Mouse (Mus musculus) forebrain, embryonic 11.5 days (tissue): Measurements from ENCODE around the gene Zbtb7b. TPM values are rescaled to one million over a fixed set of nuclear protein-coding genes. Genes with fewer than 3 reads are reported as not detected.
A peak's percentile ranks its signal among the peaks of the same experiment; 100 is the strongest.

Experiments
- ATAC-seq: fragments of 200-750 bp; cut with Nextera tagmentation; replicated peaks from 2 replicates; pipeline ENCODE4 v1.8.0; 2017; ENCODE audit warnings: moderate TSS enrichment; ENCODE audit not compliant: low FRiP score
- DNase-seq: peaks from one replicate; pipeline ENCODE4 v3.0.0-alpha.2; 2017; ENCODE audit warnings: low spot score
- H3K27ac ChIP-seq: fragments of 300-500 bp; sonication (generic); 2 replicates; pipeline ENCODE4 v1.5.1; 2014; ENCODE audit warnings: low read depth, low read length
- H3K27me3 ChIP-seq: fragments of 300-500 bp; sonication (generic); 2 replicates; pipeline ENCODE4 v1.6.1; 2014; ENCODE audit warnings: mild to moderate bottlenecking, low read length, mixed read lengths; ENCODE audit not compliant: control insufficient read depth, insufficient read depth
- H3K36me3 ChIP-seq: fragments of 300-500 bp; sonication (generic); 2 replicates; pipeline ENCODE4 v1.6.1; 2014; ENCODE audit warnings: mild to moderate bottlenecking, low read length, moderate library complexity, mixed read lengths; ENCODE audit not compliant: control insufficient read depth, insufficient read depth
- H3K4me1 ChIP-seq: fragments of 300-500 bp; sonication (generic); replicated peaks from 2 replicates; pipeline ENCODE4 v1.6.1; 2014; ENCODE audit warnings: low read length, mixed read lengths; ENCODE audit not compliant: control insufficient read depth, insufficient read depth
- H3K4me2 ChIP-seq: fragments of 300-500 bp; sonication (generic); 2 replicates; pipeline ENCODE4 v1.6.1; 2014; ENCODE audit warnings: low read depth, mild to moderate bottlenecking, low read length, moderate library complexity, mixed read lengths; ENCODE audit not compliant: severe bottlenecking
- H3K4me3 ChIP-seq: fragments of 300-500 bp; sonication (generic); 2 replicates; pipeline ENCODE4 v1.5.1; 2014; ENCODE audit warnings: low read depth, low read length
- H3K9ac ChIP-seq: fragments of 300-500 bp; sonication (generic); 2 replicates; pipeline ENCODE4 v1.6.1; 2014; ENCODE audit warnings: low read length
- H3K9me3 ChIP-seq: fragments of 300-500 bp; sonication (generic); 2 replicates; pipeline ENCODE4 v1.6.1; 2016; ENCODE audit warnings: low read length, mixed read lengths; ENCODE audit not compliant: control insufficient read depth
- WGBS: fragments of 180-500 bp; shearing (Covaris S2); extraction: QIAGEN DNeasy Blood & Tissue Kit; methylation state at CpG from one replicate; pipeline ENCODE4 v1.1.7; 2014; 5-methylcytosine and 5-hydroxymethylcytosine counted together
- polyA plus RNA-seq: library from polyadenylated mRNA; unstranded; fragments of >200 nt; fragmentation: Nextera tagmentation; extraction: Ambion mirVana; gene quantifications from 2 replicates; pipeline ENCODE4 v1.2.1, GENCODE M21; 2014

Zbtb7b gene
- polyA plus RNA-seq, 1 experiment from 2014 or later, result 1.4 TPM

DNA sequence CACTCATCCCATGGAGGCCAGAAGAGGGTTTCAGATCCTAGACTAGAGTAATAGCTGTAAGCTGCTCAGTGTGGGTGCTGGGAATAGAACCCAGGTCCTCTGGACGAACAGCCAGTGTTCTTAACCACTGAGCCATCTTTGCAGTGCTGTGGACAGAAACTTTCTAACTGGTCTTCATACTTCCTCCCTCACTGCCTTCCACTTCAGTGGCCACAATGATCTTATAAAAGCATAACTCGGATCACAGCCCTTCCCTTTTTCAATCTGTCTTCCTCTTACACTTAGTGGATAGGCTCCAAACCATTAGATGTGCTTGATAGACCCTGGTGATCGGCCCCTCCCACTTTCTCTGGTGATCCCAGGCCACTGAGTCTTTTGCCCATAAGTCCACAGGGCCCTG is 34.3 kb downstream of the Zbtb7b start:
- H3K27ac ChIP-seq, result no peak overlapping the region
- H3K27me3 ChIP-seq, result no peaks in the 10 kb centered on the region
- no peak overlapping the region for H3K4me3 ChIP-seq
- no peaks in the 10 kb centered on the region for H3K9me3 ChIP-seq
- H3K4me2 ChIP-seq, result no peak overlapping the region
- ATAC-seq (no peak), DNase-seq (no peak)
- H3K36me3 ChIP-seq, result no peaks in the 10 kb centered on the region
- 75% methylated on average over 3 of the region's 3 CpGs for WGBS
- no peak overlapping the region for H3K9ac ChIP-seq
- H3K4me1 ChIP-seq, result no peaks in the 10 kb centered on the region

GRCm38 (mm10) chr3:89359630-89360029 is 34.9 kb downstream of the Zbtb7b start:
- Histone ChIP-seq H3K27ac (no peak overlapping the region), H3K36me3 (no peaks in the 10 kb centered on the region), H3K4me2 (no peak overlapping the region), H3K27me3 (no peaks in the 10 kb centered on the region), H3K4me1 (no peaks in the 10 kb centered on the region), H3K9me3 (no peaks in the 10 kb centered on the region), H3K4me3 (no peak overlapping the region), H3K9ac (no peak overlapping the region)
- no peak for ATAC-seq
- DNase-seq, result no peak
- 80% methylated on average over 6 of the region's 6 CpGs for WGBS

- H3K36me3 ChIP-seq, result no peaks in the 10 kb centered on the region
- no peak for ATAC-seq
These were observed 38.5 kb downstream of the Zbtb7b start for GRCm38 (mm10) chr3:89356029-89356428.

DNA sequence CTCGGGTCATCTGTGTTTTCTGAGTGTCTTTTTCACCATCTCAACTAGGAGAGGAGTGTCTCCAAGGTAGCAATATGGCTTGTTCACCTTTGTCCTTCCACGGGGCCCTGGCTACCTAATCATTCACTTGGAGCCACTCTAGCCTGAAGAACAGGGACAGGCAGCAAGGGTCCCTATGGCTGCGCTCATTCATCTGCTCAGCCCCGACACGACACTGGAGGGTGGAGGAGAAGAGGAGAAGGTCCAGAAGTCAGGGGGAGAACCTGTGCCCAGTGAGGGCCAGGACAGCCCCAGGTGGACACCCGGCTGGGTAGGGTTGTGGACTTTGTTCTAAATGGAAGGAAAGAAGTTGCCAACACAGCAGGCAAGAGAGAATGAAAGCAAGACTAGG is 39.1 kb downstream of the Zbtb7b start:
- H3K9ac ChIP-seq, result no peak overlapping the region
- H3K9me3 ChIP-seq, result no peaks in the 10 kb centered on the region
- no peaks in the 10 kb centered on the region for H3K36me3 ChIP-seq
- H3K4me1 ChIP-seq, result no peaks in the 10 kb centered on the region
- no peak overlapping the region for H3K4me2 ChIP-seq
- DNase-seq (no peak), ATAC-seq (no peak)
- H3K27me3 ChIP-seq, result 0 out of 2 replicates have a peak, but pooled peaks cover 3% of the 10 kb centered on the region
- no peak overlapping the region for H3K4me3 ChIP-seq
- WGBS, result 80% methylated on average over 6 of the region's 6 CpGs
- H3K27ac ChIP-seq, result no peak overlapping the region

More at GRCm38 (mm10) chr3:89356029-89356428, 38.5 kb downstream of the Zbtb7b start:
- Histone ChIP-seq H3K4me3 (no peak overlapping the region), H3K4me1 (no peaks in the 10 kb centered on the region), H3K4me2 (no peak overlapping the region), H3K9me3 (no peaks in the 10 kb centered on the region), H3K27ac (no peak overlapping the region), H3K9ac (no peak overlapping the region), H3K27me3 (no peaks in the 10 kb centered on the region)
- no peak for DNase-seq
- WGBS, result 72% methylated on average over 9 of the region's 9 CpGs

DNA sequence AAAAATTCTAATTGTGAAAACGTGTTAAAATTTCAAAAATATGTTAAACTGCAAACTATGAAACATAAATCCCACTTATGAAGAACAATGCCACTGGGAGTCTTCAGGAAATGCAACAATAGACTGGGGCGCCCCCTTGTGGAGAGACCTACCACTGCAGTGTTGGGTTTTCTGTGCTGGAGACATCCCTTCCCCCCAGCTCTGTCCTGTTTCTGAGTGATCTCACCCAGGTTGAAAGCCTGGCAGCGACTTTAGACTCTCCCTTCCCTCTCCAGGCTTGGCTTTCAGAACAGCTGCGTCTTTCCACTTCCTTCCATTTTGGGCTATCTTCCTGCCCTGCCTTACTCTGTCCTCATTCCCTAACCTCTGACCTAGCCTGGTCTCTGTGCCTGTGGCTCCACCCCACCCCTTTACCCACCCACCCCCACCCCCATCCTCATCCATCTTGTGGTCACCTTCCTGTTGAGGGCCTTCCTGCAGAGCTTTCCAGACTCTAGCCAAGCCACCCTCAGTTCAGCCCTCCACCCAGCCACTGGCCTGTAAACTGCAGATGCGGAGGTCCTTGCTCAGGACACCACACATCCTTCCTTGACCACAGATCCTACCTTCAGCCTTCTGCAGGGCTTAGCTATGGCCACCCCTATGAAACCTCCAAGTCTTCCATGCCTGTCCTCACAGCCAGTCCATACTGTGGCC is 39.6 kb downstream of the Zbtb7b start:
- H3K27ac ChIP-seq, result no peak overlapping the region
- no peak overlapping the region for H3K4me2 ChIP-seq
- no peak overlapping the region for H3K4me3 ChIP-seq
- DNase-seq, result peak; percentile 90
- H3K36me3 ChIP-seq, result no peaks in the 10 kb centered on the region
- 0 out of 2 replicates have a peak, but pooled peaks cover 4% of the 10 kb centered on the region for H3K27me3 ChIP-seq
- 0 out of 2 replicates have a peak, but pooled peaks cover 3% of the 10 kb centered on the region for H3K4me1 ChIP-seq
- no peak overlapping the region for H3K9ac ChIP-seq
- no peaks in the 10 kb centered on the region for H3K9me3 ChIP-seq
- ATAC-seq, result peak; percentile 6; the same call in 1 of the 2 replicates
- 20% methylated on average over 5 of the region's 5 CpGs for WGBS

GRCm38 (mm10) chr3:89351271-89351670 is 43.3 kb downstream of the Zbtb7b start:
- ATAC-seq (no peak), DNase-seq (no peak)
- H3K27ac ChIP-seq, result no peak overlapping the region
- H3K36me3 ChIP-seq, result no peaks in the 10 kb centered on the region
- no peaks in the 10 kb centered on the region for H3K9me3 ChIP-seq
- no peak overlapping the region for H3K4me2 ChIP-seq
- 78% methylated on average over 5 of the region's 5 CpGs for WGBS
- H3K27me3 ChIP-seq, result 0 out of 2 replicates have a peak, but pooled peaks cover 4% of the 10 kb centered on the region
- no peak overlapping the region for H3K4me3 ChIP-seq
- no peak overlapping the region for H3K9ac ChIP-seq
- peaks cover 8% of the 10 kb centered on the region for H3K4me1 ChIP-seq

DNA sequence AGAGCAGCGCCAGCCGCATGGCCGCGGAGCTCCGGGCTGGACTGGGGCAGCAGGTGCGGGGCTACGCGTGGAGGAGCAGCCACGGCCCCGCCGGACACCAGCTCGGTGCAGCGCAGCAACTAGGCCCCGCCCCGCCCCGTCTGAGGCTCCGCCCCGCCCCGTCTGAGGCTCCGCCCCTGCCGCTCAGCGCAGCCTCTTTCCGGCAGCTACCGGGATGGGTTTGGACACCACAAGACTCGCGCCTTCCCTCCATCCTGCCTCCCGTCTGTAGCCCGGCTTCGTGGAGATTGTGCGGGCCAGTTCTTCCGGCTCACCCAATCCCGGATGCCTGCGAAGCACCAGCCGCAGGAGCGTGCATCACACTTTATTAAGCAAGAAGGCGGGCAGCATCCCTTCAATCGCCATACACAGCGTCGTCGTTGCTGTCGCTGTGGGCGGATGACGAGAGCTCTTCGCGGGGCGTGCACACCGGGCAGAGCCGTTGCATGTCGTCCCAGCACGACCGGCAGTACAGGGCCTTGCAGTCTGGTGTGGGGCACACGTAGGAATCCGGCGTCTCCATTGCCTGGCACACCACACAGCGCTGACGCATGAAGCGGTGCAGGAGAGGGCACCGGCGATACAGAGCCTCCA is 44.6 kb downstream of the Zbtb7b start, which contains the start of gene Adam15:
Gene Adam15, minus strand, starts transcription at position 128 of the 633 bp plus-strand sequence.
- Histone ChIP-seq H3K4me2 (peak within 1 kb of the TSS; percentile 73), H3K27ac (no peak within 1 kb of the TSS), H3K9me3 (no peaks in the 10 kb centered on the region), H3K36me3 (no peaks in the 10 kb centered on the region), H3K4me3 (peak within 1 kb of the TSS; percentile 49), H3K9ac (peak within 1 kb of the TSS; percentile 67), H3K4me1 (peaks cover 8% of the 10 kb centered on the region), H3K27me3 (0 out of 2 replicates have a peak, but pooled peaks cover 4% of the 10 kb centered on the region)
- ATAC-seq (peak; percentile 93), DNase-seq (peak; percentile 94)
- WGBS, result 1% methylated on average over 55 of the region's 59 CpGs

DNA sequence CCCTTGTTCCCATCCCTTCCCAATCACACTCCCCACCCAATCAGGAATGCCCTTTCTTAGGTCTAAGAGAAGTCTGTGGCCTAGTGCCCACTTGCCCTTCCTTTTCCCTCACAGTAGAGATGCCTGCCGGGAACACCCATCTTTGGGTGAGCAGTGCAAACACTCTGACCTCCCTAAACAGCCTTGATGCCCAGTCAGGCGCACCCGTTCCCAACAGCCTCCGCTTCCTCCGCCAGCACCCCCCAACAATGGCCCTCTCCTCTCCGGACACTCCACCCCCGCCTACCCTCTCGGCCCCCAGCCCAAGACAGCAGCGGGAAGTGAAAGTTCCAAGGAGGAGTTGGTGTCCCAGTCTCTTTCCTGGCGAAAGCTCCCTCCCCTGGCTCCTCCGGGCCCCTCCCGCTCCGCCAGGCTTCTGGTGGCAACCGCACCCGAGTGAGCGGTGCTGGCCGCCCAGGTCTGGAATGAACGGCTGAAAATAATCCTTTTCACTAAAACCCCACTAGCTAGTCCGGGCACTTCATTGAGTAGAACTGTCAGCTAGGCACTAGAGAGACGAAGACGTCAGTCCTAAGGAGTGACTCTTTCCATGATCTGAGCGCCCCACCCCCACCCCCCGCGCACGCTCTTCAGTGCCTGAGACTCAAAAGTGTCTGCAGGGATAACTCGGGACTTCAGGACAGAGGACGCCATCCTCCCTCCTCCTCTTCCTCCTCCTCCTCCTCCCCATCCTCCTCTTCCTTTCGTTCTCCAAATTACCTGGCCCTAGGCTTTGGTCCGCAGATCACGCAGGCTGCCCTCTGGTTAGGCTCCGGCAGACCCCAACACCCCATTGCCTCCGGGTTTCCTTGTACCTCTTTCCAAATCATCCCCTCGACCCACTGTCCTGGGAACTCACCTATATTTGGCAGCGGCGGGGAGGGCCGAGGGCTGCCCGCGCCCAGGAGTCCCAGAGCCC is 45.4 kb downstream of the Zbtb7b start:
- Histone ChIP-seq H3K27ac (no peak overlapping the region), H3K4me2 (peak overlapping the region; percentile 73), H3K9me3 (no peaks in the 10 kb centered on the region), H3K9ac (peak overlapping the region; percentile 67), H3K4me3 (peak overlapping the region; percentile 49), H3K36me3 (no peaks in the 10 kb centered on the region), H3K27me3 (0 out of 2 replicates have a peak, but pooled peaks cover 4% of the 10 kb centered on the region), H3K4me1 (peaks cover 8% of the 10 kb centered on the region)
- DNase-seq (peak; percentile 68), ATAC-seq (peak; percentile 47; the same call in 1 of the 2 replicates)
- under 1% methylated on average over 38 of the region's 38 CpGs for WGBS
